Mouse (Mus musculus) activated CD4-positive, CD25-positive, alpha-beta regulatory T cell, adult 9 weeks (primary cell): ENCODE results near the gene Spata45. TPM values are rescaled to one million over a fixed set of nuclear protein-coding genes. Genes with fewer than 3 reads are reported as not detected.

Experiments used
- polyA plus RNA-seq: library from polyadenylated mRNA; unstranded; fragments of 100-300 nt; shearing (Covaris generic); gene quantifications from one replicate; pipeline ENCODE4 v1.2.1, GENCODE M21; 2017

The Spata45 gene
- not detected for polyA plus RNA-seq

DNA sequence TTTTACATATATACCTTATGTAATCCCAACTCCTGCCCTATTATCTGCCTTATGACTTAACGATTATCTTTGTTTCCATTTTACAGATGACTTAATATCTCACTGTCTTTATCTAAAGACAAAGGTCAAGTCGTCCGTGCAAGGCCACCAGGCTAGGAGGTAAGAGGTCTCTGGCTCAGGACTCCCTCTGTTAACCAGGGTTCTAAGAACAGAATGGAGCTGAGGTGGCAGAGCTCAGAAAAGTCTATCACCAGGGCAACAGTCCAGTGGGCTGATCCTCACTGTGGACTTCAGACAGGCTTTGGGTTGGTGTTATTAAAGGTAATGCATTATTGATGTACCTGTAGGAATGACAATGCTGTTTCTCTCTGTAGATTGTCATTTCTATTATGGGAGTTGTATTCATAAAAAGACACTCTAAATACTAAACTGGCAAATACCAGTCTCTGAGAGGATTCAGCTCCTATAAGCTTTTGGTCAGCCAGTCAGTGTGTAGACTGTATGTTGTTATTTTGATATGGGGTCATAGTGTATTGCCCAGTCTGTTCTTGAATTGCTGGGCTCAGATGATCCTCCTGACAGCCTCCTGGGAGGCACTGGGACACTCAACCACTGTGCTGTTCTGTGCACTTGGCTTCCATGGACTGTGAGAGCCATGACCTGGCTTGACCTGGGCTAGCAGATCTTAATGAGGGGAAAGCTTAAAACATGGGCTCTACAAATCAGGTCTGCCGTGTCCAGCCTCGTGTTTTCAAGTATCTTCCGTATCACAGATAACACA lies at the start of gene Spata45:
Gene Spata45, plus strand, starts transcription at position 86 of the 781 bp plus-strand sequence.

DNA sequence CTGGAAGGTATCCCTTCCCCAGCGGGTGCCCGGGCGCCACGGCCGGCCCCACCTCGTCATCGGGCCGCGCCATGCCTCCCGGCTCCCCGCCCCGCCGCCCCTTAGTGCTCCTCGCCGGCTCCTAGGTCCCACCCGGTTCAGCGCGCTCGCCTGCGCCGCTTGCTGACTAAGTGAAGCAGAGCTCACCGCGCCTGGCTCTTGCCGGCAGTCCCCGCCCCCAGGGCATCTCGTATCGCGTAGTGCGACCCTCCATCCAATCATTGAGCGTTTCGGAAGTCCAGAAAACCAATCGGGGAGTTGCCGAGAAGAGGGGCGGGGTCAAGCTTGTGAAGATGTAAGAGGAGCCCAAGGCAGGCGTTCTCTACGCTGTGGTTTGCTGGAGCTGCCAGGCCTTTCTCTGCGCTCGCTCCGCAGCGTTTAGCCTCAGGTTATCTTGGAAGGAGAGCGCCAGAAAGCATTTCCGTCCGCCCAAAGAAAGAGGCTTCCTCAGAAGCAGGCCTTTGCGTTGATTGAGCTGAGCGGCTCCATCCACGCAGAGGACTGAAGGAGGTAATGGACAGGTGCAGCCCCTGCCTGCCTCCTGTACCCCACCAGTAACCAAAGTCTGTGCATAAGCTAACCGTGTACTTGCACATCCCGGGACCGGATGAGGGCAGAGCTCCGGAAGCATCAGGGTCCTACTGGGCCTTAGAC lies 10.3 kb upstream of the Spata45 start, which contains the start of gene Flvcr1:
Gene Flvcr1, minus strand, starts transcription at position 138 of the 693 bp plus-strand sequence.

GRCm38 (mm10) chr1:191062781-191063485 lies 26.5 kb downstream of the Spata45 start, which contains the start of the genes Tatdn3 and Nsl1:
Gene Tatdn3, minus strand, starts transcription at chr1:191062932.
Gene Nsl1, plus strand, starts transcription at chr1:191063012.

Other genes starting within 250 kb of the Spata45 start
- 14.2 TPM for gene Rps6kc1, start 124.9 kb upstream of the Spata45 start, polyA plus RNA-seq
- gene Angel2, start 111.5 kb upstream of the Spata45 start, polyA plus RNA-seq = 83.0 TPM
- gene Vash2, start 57.3 kb upstream of the Spata45 start, polyA plus RNA-seq = 0.13 TPM
- 6.7 TPM for gene Flvcr1, start 10.5 kb upstream of the Spata45 start, polyA plus RNA-seq
- 13.0 TPM for gene Tatdn3, start 26.3 kb downstream of the Spata45 start, polyA plus RNA-seq
- gene Nsl1, start 26.4 kb downstream of the Spata45 start, polyA plus RNA-seq = 3.3 TPM
- gene Batf3, start 61.2 kb downstream of the Spata45 start, polyA plus RNA-seq = not detected
- gene Fam71a, start 128.2 kb downstream of the Spata45 start, polyA plus RNA-seq = not detected
- 0.23 TPM for gene Atf3, start 181.4 kb downstream of the Spata45 start, polyA plus RNA-seq